Mouse (Mus musculus): ENCODE results near the gene Tma7.

DNA sequence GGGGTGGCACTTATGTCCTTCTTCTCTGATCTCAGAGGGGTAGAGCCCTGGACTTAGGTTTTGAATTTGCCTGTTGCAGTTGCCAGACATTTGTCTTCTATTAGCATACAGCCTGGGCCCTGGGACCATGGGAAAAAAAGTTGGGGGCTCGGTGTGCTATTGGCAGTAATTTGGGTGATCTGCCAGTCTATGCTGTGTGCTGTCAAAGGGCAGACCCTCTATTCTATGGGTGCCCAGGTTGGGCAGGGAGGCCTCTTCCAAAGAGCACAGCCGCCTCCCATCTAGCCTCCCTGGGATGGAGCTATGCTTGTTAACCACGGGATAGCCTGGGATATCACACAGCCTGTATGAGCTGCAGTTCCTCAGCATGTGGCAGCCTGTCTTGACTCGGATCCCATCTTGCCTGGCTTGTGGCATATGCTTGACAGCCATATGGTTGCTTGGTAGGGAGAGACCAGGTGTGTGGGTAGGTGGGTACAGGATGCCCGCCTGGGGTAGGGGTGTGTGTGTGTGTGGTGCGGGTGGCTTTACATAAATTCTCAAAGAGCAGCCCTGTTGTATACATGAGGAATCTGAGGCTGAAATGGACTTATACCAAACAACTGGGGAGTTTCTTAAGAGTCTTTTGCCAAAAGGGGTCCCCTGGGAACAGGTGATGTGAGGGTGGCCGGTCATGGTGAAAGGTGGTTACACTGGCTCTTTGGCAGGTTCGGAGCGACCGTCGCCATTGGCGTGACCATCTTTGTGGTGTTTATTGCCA is 26.9 kb downstream of the Tma7 start:
- no peak for TF ChIP-seq MAX (IDR thresholded peaks at IDR 0.05; ENCODE audit: low read length)
- no peak for TF ChIP-seq MXI1 (IDR thresholded peaks at IDR 0.05; ENCODE audit: low read depth, low read length)
- no peak for TF ChIP-seq USF1 (IDR thresholded peaks at IDR 0.05; ENCODE audit: low read depth, low read length)
- no peak for TF ChIP-seq POLR2A (IDR thresholded peaks at IDR 0.05; ENCODE audit: control insufficient read depth in 1 of 2, insufficient read depth in 1 of 2, low read depth in 1 of 2, low read length in 2 of 2, poor library complexity in 1 of 2)
- no peak for TF ChIP-seq EP300 (IDR thresholded peaks at IDR 0.05; ENCODE audit: low read depth in 1 of 2, low read length in 2 of 2)
- no peak for TF ChIP-seq ZNF384 (IDR thresholded peaks at IDR 0.05; ENCODE audit: low read depth, low read length)
- no peak for TF ChIP-seq POLR2AphosphoS5 (IDR thresholded peaks at IDR 0.05; ENCODE audit: borderline replicate concordance, low read depth, low read length)
- no peak for TF ChIP-seq E2F4 (IDR thresholded peaks at IDR 0.05; ENCODE audit: borderline replicate concordance, low read depth, low read length)
- TF ChIP-seq CTCF (IDR thresholded peaks at IDR 0.05 in 2 of 3, conservative IDR thresholded peaks at IDR 0.05 in 1 of 3; ENCODE audit: control insufficient read depth in 1 of 3, insufficient read depth in 1 of 3, low read depth in 2 of 3, low read length in 3 of 3, poor library complexity in 1 of 3, severe bottlenecking in 1 of 3): no peak
- TF ChIP-seq MAFK (IDR thresholded peaks at IDR 0.05; ENCODE audit: borderline replicate concordance, low read depth, low read length): no peak

Measured in MEL (cell line).